Mouse (Mus musculus): ENCODE data around the gene Henmt1.

DNA sequence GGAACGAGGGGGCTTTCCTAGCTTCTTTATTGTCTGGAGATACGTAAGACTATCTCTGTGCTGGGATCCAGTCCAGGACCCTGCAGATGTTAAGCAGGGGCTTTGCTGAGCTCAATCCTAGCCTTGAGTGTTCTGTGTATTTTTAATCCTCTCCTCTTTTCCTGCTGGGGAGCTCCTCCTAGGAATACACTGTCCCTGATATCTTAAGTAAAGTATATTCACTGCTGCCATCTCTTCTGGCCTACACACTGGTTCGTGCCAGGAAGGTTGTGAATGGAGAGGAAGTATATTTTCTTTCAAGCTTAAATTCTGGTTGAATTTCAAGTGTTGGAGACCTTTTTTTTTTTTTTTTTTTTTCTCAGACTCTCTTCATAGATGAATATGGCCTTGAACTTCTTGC is 23.6 kb downstream of the Henmt1 start:
- TF ChIP-seq CTCF (IDR thresholded peaks at IDR 0.05; ENCODE audit: low read depth) (no peak), EP300 (optimal IDR thresholded peaks at IDR 0.05) (no peak)
